Mouse (Mus musculus) testis, adult 2 months (tissue): ENCODE results near the gene Kif3a. TPM values are rescaled to one million over a fixed set of nuclear protein-coding genes. Genes with fewer than 3 reads are reported as not detected.

Source experiments
- H3K27ac ChIP-seq: fragments of 200-500 bp; 2 replicates; pipeline ENCODE4 v1.5.1; 2012; ENCODE audit warnings: low read depth, low read length; ENCODE audit not compliant: control insufficient read depth, insufficient read depth
- H3K27me3 ChIP-seq: fragments of 200-500 bp; 2 replicates; pipeline ENCODE4 v1.6.1; 2012; ENCODE audit warnings: mild to moderate bottlenecking, low read length, moderate library complexity; ENCODE audit not compliant: control insufficient read depth, insufficient read depth
- H3K36me3 ChIP-seq: fragments of 200-500 bp; 2 replicates; pipeline ENCODE4 v1.6.1; 2012; ENCODE audit warnings: mild to moderate bottlenecking, low read length; ENCODE audit not compliant: control insufficient read depth, insufficient read depth
- H3K4me1 ChIP-seq: fragments of 200-500 bp; 2 replicates; pipeline ENCODE4 v1.6.1; 2012; ENCODE audit warnings: low read length; ENCODE audit not compliant: control insufficient read depth, insufficient read depth
- H3K4me3 ChIP-seq: fragments of 200-500 bp; 2 replicates; pipeline ENCODE4 v1.5.1; 2012; ENCODE audit warnings: low read depth, mild to moderate bottlenecking, low read length, moderate library complexity, mixed read lengths; ENCODE audit not compliant: control insufficient read depth
- CTCF ChIP-seq: fragments of 200-500 bp; IDR thresholded peaks from 2 replicates; pipeline ENCODE4 v1.5.1; 2012; ENCODE audit warnings: low read depth, mild to moderate bottlenecking, inconsistent platforms, low read length, moderate library complexity; ENCODE audit not compliant: control insufficient read depth, insufficient read depth, insufficient replicate concordance
- POLR2A ChIP-seq: fragments of 200-500 bp; IDR thresholded peaks from 2 replicates; pipeline ENCODE4 v1.6.1; 2012; ENCODE audit warnings: low read depth, mild to moderate bottlenecking, inconsistent platforms, low read length, moderate library complexity; ENCODE audit not compliant: control insufficient read depth
- polyA plus RNA-seq: library from polyadenylated mRNA; depleted of rRNA; stranded (reverse); fragments of >200 nt; gene quantifications from 2 replicates; pipeline ENCODE4 v1.2.3, GENCODE M21; 2012

The Kif3a gene
- polyA plus RNA-seq, 1 experiment: 31.0 TPM

DNA sequence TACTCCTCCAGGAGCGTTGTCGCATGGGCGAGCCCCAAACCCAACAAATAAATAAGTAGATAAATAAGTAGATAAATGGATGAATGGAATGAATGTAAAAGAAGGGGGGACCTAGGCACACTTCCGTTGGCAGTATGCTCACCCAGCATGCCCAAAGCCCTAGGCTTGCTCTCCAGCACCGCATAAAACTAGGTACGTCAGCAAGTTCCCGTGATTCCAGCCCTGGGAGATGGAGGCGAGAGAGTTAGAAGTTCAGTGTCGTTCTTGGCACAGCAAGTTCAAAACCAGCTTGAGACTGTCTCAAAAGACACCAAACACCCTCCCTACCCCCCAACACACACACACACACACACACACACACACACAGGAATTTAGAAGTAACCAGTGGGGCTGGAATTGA lies 37.2 kb upstream of the Kif3a start:
- Histone ChIP-seq H3K36me3 (no peaks in the 10 kb centered on the region), H3K27ac (no peak overlapping the region), H3K27me3 (no peaks in the 10 kb centered on the region), H3K4me3 (no peak overlapping the region), H3K4me1 (peaks cover 8% of the 10 kb centered on the region)
- TF ChIP-seq CTCF: no peak
- no peak for TF ChIP-seq POLR2A

DNA sequence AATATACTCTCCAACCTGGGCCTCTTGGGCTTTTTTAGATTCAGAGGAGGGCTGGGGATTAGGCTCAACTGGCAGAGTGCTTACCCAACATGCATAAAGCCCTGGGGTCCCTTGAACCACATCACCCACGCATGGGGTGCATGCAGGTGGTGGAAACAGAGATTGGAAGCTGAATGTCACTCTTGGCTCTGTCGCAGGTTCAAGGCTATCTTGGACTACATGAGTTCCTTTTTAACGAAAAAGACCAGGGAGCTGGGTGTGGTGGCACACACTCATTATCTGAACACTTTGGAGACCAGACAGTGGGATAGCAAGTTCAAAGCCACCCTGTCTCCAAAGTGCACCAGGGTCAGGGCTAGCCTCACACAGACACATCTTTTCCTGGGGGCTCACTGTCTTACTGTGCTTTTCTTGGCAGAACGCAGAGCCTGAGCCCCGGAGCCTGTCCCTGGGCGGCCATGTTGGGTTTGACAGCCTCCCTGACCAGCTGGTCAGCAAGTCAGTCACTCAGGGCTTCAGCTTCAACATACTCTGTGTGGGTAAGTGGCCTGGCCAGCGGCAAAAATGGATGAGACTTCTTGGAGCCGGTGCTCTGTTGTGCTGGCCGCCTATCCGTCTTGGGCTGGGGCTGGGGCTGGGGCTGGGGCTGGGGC lies 35.5 kb upstream of the Kif3a start:
- Histone ChIP-seq H3K4me3 (no peak overlapping the region), H3K4me1 (no peaks in the 10 kb centered on the region; the same call in 1 of the 2 replicates), H3K27me3 (no peaks in the 10 kb centered on the region), H3K27ac (0 out of 2 replicates have a peak overlapping the region, but pooled peaks have one; percentile 12), H3K36me3 (no peaks in the 10 kb centered on the region)
- TF ChIP-seq CTCF (no peak), POLR2A (no peak)

DNA sequence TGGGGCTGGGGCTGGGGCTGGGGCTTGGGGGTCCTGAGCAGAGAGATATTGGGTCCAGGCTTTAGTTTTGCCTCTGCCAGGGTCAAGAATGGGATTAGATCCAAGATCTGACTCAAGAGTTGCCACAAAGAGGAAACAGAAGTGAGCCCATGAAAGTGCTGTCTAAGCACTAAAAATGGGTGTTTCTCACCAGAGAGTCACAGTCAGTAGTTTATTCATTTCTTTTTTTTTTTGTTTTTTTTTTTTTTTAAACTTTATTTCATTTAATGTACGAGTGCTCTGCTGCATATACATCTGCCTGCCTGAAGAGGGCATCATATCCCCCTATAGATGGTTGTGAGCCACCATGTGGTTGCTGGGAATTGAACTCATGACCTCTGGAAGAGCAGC lies 35.0 kb upstream of the Kif3a start:
- no peaks in the 10 kb centered on the region for H3K36me3 ChIP-seq
- H3K27ac ChIP-seq: no peak overlapping the region
- H3K27me3 ChIP-seq: no peaks in the 10 kb centered on the region
- no peak for TF ChIP-seq POLR2A
- TF ChIP-seq CTCF: no peak
- no peaks in the 10 kb centered on the region; the same call in 1 of the 2 replicates for H3K4me1 ChIP-seq
- no peak overlapping the region for H3K4me3 ChIP-seq

DNA sequence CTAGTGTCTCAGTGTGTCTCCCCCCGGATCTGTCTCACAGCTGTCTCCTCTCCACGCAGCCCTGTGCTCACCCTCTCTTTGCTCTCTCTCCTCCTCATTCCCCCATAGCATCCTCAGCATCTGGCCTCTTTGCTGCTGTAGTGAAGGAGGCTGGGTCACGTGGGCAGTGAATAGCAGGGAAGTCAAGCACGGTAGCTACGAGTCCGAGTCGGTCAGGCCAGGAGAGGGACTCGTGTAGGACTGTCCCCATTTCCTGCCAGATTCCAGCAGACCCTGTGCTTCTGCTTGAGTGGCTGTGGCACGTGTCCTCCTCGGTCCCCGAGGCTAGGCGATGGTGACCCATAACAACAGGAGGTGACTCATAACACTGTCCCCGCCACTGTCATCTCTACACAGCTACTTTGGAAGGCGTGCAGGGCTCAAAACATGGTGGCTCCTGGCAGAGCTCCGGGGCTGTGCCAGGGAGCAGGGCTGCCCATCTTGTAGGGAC lies 28.1 kb upstream of the Kif3a start:
- no peaks in the 10 kb centered on the region for H3K27me3 ChIP-seq
- no peaks in the 10 kb centered on the region for H3K4me1 ChIP-seq
- H3K27ac ChIP-seq: no peak overlapping the region
- TF ChIP-seq POLR2A (no peak), CTCF (no peak)
- no peak overlapping the region for H3K4me3 ChIP-seq
- H3K36me3 ChIP-seq: no peaks in the 10 kb centered on the region

DNA sequence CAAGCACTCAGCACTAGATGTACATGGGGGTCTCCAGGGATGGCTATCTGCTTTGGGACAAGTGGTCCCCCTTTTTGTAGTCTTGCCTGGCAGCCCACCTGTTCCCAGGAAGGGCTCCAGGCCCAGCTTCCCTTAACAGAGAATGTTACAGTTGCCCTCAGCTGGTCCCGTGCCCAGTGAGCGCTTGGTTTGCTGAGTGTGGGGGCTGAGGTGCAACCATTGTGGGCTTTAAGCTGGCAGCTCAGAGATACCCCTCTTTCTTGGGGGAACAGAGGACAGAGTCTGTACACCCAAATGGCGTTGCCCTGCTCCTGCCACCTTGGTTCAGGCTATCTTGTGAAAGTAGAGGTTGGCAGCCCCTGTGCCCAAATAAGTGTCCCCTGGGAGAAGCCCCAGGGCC lies 26.8 kb upstream of the Kif3a start:
- no peak for TF ChIP-seq CTCF
- TF ChIP-seq POLR2A: no peak
- Histone ChIP-seq H3K27me3 (no peaks in the 10 kb centered on the region), H3K4me3 (no peak overlapping the region), H3K27ac (no peak overlapping the region), H3K4me1 (no peaks in the 10 kb centered on the region), H3K36me3 (no peaks in the 10 kb centered on the region)

DNA sequence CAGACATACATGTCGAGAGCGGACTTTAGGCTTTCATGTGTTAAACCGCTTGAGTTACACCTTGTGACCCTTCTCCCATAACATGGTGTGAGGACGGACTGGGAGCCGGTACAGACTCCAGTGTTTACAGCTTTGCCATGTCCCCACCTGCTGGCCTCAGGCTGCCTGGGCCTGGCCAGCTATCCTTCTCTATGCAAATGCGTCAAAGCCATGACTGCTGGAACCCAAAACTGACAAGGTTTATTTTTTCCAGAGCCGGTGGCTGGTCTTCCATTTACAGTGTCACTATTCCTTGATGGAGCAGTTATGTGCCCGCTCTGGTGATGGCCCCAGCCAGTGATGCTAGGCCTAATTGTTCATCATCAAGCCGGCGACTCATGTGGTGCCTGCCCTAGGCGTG lies 26.0 kb upstream of the Kif3a start:
- Histone ChIP-seq H3K27ac (no peak overlapping the region), H3K27me3 (no peaks in the 10 kb centered on the region), H3K4me1 (no peaks in the 10 kb centered on the region), H3K4me3 (no peak overlapping the region), H3K36me3 (no peaks in the 10 kb centered on the region)
- no peak for TF ChIP-seq CTCF
- TF ChIP-seq POLR2A: no peak

DNA sequence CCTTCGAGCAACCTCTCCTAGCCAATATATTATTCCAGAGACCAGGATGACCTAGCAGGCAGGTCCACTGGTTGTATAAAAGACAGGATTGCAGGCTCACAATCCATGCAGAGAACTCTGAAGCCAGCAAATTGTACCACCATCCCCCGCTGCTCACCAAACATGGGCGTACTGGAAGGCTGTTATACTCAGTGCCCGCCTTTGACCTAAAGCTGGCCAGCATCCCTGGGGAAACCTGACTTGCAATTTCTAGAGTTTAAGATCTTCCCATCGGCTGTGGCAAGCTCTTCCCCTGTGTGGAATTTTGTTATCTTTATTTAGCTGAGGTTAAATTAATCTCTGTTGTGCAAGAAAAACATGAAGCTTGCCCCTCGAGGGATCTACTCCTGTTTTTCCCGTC lies 24.2 kb upstream of the Kif3a start:
- Histone ChIP-seq H3K4me3 (no peak overlapping the region), H3K27me3 (no peaks in the 10 kb centered on the region), H3K27ac (no peak overlapping the region), H3K36me3 (no peaks in the 10 kb centered on the region), H3K4me1 (no peaks in the 10 kb centered on the region)
- TF ChIP-seq CTCF (no peak), POLR2A (no peak)
